Mouse (Mus musculus) kidney, adult 18-20 months (tissue): ENCODE measurements around the gene Krt88.

Experiments
- DNase-seq: peaks from one replicate; pipeline ENCODE4 v3.0.0; 2021

The Krt88 gene

DNA sequence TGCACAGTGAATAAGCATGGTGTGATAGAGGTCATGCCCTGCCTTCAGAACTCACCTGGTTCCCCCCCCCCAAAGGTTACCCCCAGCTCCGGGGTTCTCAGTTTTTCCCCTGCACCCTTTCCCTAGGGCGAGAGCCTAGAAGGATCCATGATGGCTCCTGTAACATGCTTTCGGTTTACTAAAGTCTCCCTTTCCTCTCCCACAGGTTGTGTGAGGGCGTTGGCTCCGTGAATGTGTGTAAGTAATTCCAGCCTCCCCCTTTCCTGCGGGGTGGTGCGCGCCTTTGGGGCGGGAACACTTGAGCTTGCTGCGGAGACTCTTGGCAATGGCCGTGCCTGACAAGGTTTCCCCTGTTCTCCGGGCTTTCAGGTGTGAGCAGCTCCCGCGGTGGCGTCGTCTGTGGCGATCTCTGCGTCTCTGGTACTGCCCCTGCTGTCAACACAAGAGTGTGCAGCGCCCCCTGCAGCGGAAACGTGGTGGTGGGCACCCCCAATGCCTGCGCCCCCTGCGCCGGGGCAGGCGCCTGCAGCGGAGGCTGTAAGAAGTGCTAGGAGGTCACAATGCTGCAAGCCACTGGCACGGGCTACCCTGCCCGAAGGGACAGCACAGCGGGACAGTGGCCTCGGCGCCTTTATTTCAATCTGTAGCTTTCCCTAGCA is 31.6 kb downstream of the Krt88 start:
- peak; percentile 34 for DNase-seq

DNA sequence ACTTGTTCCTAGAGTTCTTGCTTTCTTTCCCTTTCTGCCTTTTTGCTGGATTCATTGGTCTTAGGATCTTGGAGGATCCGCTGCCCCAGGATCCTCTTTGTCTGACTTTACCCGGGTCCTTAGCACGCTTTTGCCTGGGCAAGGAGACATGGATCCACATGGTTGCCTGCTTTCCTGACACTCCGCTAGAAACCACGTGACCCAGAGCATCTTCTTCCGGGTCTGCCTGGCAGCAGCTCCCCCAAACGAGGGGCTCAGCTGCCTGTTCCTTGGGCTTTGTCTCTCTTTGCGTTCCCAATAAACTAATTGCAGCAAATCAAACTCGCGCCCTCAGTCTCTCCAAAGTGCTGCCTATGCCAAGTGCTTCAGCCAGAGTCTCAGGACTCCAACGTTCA is 32.1 kb downstream of the Krt88 start:
- no peak for DNase-seq

DNA sequence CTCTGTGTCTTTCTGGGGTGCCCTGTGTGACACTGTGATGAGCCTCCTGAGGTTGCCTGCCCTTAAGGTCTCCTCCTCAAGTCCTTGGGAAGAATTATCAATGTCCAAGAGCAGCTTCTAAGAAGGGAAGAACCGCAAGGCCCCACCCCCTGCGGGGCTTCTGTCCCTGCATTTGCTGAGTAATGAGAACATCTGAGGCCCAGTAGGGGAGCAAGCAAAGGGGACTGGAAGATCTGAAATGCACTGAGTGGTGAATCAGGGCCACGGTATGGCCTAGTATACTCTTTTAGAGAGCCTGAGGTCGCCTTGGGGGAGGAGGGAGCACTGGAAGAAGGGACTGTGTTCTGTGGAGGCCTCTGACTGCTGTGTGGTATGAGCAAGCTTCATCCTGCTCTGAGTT is 34.5 kb downstream of the Krt88 start:
- no peak for DNase-seq

GRCm38 (mm10) chr15:101483646-101484045 is 36.1 kb downstream of the Krt88 start:
- DNase-seq: no peak

- no peak for DNase-seq
Observed at GRCm38 (mm10) chr15:101484939-101485338, 37.4 kb downstream of the Krt88 start.

DNA sequence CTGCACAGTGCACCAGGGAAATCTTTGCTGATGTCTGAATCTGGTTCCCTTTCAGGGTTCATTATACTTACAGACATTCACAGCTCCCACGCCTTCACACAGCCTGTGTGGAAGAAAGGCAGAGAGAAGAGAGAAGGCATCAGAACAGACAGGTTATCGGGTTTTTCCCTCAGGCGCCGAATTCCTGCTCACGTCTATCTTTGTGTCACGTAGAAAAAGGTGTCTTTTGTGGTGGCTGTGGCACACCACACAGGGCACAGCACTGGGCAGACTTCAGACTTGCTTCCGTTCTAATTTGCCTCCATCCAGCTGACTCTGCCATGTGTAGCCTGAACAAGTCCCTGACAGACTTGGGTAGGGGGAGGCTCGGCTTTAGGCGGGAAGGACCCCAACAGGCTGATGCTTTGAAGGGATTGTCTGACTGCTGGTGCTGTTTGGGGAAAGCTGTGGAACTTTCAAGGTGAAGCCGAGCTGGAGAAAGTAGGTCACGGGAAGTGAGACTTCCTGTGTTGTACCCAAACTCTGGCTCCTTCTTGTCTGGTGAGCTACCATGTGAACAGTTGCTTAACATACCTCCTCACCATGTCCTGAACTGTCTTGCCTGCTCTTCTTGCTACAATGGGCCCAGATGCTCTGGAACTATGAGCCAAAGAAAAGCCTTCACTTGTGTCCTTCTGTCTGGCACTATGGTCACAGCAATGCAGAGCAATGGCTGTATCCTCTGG is 38.5 kb downstream of the Krt88 start:
- no peak for DNase-seq

DNA sequence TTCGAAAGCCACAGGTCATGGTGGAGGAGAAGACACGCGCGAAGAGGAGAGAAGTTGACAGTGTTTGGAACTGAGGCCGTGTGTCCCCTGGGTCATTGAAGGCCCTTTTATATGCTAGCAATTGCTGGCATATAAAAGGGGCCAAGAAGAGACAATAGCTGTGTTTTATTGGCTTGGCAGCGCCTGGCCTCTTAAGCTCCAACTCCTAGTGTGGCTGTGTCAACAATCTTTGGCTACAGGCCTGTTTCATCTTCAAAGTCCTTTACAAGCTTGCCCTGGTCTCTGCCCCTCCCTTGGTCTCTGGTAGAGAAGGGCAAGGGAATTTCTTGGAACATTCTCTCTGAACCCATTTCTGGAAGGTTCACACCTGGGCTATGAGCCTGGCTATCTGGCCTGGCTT is 43.9 kb downstream of the Krt88 start, which contains the start of gene Krt83:
Gene Krt83 (minus strand): TSS at position 82 of the 400 bp plus-strand sequence.
- DNase-seq: no peak

- no peak for DNase-seq
Observed at GRCm38 (mm10) chr15:101492718-101493117, 45.2 kb downstream of the Krt88 start.

DNA sequence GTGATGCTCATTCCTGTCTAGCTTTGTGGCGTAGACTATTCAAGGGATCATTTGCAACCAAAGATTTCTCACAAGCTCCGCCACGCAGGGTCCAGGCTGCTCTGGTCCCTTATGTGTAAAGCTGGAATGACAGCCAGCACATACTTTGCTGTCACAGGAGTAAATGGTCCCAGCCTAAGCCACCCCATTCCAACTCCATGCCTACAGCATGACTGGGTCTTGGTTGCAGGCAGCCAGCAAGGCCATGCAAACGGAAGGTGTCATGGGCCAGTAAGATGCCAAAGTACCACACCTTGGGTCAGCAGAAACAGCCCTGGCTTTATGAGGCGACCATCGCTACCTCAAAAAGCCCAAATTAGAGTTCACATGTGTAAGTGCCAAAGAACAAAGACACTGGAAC is 46.2 kb downstream of the Krt88 start:
- no peak for DNase-seq

DNA sequence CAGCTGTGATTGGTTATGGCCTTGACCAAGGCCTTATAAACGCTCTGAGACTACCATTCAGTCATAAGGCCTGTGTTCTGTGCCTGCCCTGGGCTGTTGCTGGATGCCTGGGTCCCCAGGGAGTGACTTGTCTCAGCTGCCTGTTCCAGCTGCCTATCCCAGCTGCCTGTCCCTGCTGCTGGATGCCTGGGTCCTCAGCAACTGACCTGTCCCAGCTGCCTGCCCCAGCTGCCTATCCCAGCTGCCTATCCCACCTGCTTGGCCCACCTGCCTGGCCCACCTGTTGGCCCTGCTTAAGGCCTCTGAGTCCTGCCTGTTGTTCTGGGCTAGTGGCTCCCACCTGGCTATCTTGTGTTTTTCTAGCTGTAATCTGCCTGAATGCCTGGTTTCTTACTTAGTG is 46.7 kb downstream of the Krt88 start:
- DNase-seq: no peak

GRCm38 (mm10) chr15:101495266-101495665 is 47.7 kb downstream of the Krt88 start:
- DNase-seq: no peak

DNA sequence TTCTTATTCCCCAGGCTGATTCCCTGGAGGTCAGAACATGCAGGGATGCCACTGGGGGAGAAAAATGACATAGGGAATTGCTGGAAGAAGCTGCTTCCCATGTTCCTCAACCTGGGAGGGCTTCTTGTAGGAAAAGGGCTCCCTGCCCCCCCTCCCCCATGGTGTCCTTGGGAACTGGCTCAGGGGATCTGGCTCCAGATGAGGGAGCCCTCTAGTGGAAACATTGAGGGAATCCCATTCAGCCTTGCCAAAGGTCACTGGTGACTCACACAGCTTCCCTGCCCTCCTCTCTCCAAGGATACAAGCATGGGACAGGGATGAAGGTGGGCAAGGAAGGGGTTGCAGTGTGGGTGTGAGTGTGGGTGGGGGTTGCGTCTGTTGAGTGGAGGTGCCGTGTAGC is 49.6 kb downstream of the Krt88 start:
- DNase-seq: peak; percentile 47
